Mouse (Mus musculus) E14TG2a.4 (cell line): ENCODE results near the gene Camk2g.

Experiments used
- CTCF ChIP-seq: conservative IDR thresholded peaks from 2 replicates; pipeline ENCODE4 v1.5.1; 2014; ENCODE audit warnings: low read length
- NANOG ChIP-seq: IDR thresholded peaks from 2 replicates; pipeline ENCODE4 v1.6.1; 2014; ENCODE audit warnings: borderline replicate concordance, low read length, mixed read lengths

DNA sequence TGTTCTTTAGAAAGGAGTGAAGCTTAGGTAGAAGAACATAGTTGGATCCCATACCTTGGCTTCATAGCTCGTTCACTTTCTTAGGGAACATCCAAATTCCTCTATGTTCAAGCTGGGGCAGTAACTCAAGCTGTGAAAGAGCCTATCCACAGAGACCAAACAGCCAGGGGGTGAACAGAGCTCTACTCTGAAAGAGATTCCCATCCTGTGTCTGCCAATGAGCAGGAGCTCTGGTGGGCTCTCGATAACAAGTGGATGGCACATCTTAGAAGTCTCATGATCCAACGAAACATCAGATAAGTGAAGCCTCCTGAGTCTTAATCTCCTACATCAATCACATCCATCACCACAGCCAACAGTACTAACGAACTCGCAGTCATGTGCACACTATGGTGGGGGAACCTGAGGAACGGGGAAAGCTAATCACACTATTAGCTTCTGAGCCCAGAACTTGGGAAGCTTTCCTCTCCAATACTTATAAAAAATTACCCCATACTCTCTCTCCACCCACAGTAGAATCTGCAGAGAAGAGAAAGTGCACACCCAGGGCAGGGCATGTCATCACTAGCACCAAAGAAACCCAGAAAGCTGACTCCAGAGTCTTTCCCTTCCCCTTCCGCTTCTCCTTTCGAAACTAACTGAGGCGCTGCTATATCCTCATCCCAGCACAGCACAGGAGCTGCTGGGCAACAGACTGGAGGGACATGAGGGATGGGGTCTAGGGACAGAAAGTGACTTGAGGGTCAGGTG is 62.9 kb downstream of the Camk2g start:
- TF ChIP-seq CTCF (no peak), NANOG (no peak)
